Mouse (Mus musculus): Measurements from ENCODE around the gene Elp5.
"Not testable (repeated sequence)": the region's sequence is repeated elsewhere in the genome, so short reads cannot be mapped to it uniquely, and the experiment has no call there.

- not testable (repeated sequence) for TF ChIP-seq POLR2A, CTCF (IDR thresholded peaks at IDR 0.05; ENCODE audit: insufficient read depth, low read depth, low read length)
Measured at GRCm38 (mm10) chr11:69930176-69930575, 52.1 kb downstream of the Elp5 start.
